Mouse (Mus musculus) heart, adult 18-20 months (tissue): Measurements from ENCODE around the gene Ttll11. TPM values are rescaled to one million over a fixed set of nuclear protein-coding genes. Genes with fewer than 3 reads are reported as not detected.
A peak's percentile ranks its signal among the peaks of the same experiment; 100 is the strongest.

Experiments
- DNase-seq, 2 experiments: peaks; one replicate each; pipeline ENCODE4 v3.0.0; 2021 to 2022; ENCODE audit warnings: mixed read lengths in 1 of 2
- total RNA-seq, 2 experiments: library from RNA; stranded (reverse); gene quantifications; 2 replicates each; pipeline ENCODE4 v1.2.3; 2021

Gene Ttll11
- total RNA-seq, 2 experiments from 2014 or later = 1.1 to 1.9 TPM

GRCm38 (mm10) chr2:35899712-35900111 is 80.0 kb downstream of the Ttll11 start:
- DNase-seq = no peak

DNA sequence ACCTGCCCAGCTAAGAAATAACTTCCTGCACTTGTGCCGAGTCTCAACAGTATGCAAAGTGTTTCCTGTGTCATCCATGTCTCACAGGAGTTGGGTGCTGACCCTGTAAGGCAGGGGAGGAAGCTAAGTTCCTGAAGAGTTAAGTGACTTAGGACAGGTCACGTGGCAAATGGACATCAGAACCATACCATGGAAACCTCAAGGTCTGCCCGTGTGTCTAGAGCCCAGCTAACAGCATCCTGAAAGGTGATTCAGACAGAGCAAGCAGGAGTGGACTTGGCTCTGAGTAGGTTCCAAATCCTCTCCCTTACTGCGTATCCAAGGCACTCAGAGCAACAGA is 80.6 kb downstream of the Ttll11 start:
- no peak for DNase-seq

DNA sequence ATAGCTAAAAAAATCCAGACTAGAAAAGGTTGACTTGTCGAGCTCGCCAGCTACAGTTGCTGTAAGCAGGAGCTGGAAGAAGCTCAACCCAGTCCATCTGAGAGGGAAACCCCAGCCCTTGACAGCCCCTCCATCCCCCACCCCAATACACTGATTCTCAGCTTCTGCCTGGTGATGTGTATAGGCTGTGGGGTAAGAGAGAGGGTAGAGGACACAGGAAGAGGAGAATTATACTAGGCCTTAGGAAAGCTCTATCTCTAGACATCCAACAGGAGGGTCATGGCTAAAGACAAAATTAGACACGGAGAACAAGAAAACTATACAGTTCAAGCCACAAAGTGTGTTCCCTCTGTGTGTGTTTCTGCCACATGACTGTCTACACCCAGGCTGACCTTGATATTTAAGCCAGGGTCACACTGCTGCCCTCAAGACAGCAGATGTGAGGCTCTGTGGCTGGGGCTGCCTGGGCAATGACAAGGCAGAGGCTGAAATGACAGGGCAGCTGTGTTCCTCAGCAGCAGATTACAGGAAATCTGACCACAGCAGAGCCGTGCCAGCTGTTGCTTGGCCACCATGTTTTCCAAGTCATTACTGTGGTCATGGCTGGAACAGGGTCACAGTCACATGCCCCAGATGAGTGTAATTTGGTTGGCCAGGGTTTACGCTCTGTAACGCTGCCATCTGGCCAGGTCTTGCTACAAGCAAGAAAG is 81.1 kb downstream of the Ttll11 start:
- DNase-seq = peak; percentile 63 to 80

- no peak for DNase-seq
These were observed 82.6 kb downstream of the Ttll11 start for GRCm38 (mm10) chr2:35897125-35897524.

- DNase-seq = no peak
These were observed 85.2 kb downstream of the Ttll11 start for GRCm38 (mm10) chr2:35894512-35894911.

DNA sequence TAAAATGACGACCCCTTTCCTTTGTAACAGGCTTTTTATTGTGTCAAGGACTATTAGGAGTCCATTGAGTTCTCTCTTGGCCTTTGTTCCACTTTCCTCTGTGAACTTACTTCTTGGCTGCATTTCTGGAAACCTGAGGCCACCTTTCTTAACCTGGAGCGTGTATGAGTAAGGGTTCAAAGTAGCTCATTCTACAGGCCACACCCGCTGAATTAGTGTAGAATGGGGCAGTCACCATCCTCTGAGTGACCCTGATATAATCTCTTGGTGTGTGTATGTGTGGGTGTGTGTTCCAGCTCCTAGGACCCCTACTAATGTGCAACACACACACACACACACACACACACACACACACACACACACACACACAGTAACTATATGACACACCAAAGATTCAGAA is 89.1 kb downstream of the Ttll11 start:
- no peak for DNase-seq

- no peak for DNase-seq
These were observed 89.9 kb downstream of the Ttll11 start for GRCm38 (mm10) chr2:35889776-35890175.

DNA sequence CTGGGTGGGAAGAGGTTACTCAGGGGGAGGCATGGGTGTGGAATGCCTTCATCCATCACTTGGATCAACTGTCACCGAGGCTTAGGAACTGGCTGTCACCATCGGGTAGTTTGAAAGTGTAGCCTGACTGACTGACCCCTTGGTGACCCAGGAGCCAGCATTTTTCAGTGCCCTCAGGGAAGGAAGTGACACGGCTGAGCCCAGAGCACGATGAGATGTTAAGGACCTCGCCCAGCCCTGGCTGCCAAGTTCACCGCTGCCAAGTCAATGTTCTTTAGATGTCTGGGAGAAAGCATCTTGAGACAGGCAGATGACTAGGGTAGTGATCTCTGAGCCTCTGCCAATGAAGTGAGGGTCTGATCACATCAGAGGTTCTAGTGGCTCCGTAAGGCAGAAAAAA is 95.4 kb downstream of the Ttll11 start:
- DNase-seq = peak in 1 of 2 experiments; percentile 23

DNA sequence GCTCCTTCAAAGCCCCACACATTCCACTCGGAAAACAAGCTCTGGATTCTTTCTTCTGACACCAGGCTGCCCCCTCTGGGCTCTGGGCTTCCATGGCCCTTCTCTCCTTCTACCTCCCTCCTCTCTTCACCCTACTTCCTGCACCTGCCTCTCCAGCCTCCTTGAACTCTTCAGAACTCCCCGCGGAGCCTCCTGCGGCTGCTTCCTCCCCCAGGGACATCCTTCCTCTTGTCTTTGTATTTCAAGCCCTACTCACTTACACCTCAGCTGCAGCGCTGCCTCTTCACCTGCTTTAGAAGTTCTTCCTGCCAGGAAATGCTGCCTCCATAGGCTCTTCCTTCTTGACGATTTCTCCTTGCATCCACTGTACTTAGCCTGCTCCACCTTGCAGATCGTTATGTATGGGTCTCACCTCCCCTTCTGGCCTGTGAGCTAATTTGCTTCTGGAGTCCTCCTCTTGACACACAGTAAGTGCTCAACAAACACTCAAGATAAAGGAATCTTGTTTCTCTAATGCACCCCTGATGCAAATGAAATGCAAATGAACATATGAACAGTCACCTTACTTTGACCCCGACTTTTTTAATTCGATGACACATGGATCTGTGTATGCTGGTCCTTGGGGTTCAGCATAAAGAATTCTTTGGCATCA is 97.3 kb downstream of the Ttll11 start:
- no peak for DNase-seq

DNA sequence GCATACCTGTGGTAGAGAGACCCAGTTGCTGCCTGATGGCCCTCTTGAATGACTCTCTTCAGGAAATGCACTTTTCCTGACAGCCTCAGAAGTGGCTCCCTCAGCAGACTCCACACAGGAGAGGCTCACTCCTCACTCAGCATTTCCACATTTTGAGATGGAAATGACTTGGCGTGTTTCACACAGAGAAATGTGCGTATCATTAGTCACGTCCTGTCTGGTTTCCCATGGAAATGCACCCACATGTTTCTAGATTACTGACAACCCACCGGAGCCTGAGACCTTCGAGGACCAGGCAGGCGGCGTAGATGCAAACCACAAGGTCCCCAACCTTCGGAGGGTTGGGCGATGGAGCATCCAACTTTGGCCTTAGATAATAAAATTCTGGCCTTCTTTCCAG is 97.8 kb downstream of the Ttll11 start:
- DNase-seq = peak in 1 of 2 experiments; percentile 17

DNA sequence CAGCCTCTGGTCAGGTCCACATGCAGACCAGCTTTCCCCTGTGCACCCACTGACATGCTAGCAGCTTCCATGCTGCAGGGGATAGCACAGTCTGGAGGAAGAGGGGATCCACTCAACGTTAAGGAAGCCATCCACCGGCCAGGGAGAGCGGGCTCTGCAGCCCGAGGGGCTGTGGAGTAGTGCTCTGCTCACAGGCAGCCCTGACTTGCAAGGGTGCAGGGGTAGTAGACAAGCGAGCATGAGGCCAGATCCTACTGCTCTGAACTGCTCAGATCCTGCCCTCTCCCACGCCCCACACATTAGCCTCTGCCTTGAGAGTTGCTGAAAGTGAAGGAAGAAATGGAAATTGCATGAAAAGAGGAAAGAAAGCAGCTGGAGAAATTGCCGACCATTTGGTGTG is 99.4 kb downstream of the Ttll11 start:
- DNase-seq = peak in 1 of 2 experiments; percentile 27

DNA sequence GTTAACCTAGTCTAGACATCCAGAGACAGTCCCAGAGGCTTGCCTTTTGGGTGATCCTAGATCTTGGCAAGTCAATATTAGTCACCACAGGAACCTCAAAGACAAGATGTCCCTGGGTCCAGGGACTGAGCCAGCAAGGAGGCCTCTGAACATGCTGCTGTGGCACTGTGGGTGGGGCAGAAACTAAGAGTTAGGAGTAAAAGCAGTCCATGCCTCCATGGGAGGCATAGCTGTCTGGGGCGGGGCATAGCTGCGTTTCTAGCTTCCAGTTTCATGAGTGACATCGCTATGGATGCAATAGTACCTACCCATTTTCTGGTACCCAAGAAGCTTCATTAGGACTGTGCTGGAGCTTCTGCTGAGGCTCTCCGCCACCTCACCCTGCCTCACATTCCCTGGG is 99.8 kb downstream of the Ttll11 start:
- DNase-seq = no peak

DNA sequence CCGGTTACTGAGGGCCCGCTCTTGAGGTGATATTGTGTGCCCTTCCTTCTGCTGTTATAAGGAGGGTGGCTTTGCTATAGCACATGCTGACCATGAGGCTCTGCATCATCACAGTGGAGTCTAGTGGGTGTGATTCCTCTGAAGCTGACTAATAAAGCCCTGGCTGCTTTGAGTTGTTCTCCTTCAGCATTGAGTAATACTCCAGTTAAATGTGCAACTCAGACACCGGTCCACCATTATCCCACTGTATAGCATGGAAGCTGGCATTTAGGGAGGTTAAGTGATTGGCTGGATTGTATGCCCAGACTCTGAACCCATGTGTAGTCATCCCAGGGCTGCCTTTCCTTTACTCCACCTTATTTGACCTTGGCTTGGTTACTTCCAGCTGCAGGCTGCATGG is 101.2 kb downstream of the Ttll11 start:
- DNase-seq = no peak

DNA sequence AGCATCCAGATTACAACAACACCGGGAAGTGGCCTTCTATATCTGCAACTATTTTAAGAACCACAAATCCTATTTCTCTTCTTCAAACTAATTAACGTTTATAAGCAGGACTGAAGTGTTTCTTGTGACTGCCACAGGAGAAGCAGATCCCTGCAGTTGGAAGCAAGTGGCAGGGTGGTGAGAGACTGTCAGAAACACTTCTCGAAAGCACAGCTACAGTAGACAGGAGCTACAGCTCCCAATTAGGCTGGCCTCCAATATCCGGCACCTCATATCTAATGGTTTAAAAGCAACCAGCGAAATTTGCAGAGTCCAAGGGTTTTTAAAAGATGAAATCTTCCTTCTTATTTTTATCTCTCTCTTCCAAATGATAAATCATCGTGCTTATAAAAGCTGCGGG is 104.1 kb downstream of the Ttll11 start:
- DNase-seq = no peak

DNA sequence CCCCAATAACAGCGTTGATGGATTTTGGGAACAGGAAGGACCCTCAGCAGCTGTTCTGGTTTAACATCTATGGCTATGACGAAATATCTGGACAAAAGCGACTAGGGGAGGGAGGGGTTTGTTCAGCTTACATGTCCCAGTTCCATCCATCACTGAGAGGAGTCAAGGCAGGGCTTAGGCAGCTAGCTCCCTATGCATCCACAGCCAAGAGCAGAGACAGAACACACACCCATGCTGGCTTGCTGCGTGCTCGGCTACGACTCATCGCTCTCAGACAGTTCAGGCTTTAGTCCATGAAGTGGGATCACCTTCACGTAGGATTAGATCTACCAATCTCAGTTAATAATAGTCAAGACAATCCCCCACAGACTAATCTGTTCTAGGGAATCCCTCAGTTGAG is 105.3 kb downstream of the Ttll11 start:
- no peak for DNase-seq

DNA sequence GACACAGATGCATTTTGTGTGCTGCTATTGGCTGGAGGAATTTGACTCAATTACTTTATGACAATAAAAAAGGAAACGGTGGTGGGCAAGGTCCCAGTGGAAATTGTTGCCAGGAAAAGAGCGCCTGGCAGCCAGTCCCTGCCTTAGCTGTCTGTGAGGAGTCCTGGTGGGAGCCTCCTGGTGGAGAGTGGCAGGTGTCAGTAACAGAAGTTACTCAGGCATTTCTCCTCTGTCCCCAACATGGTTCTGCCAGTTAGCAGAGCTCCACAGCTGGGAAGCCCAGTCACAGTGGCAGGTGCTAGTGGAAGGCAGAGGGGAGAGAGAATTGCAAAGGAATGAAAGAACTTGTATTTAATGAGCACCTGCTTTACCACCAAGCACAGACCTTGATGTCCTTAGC is 110.5 kb downstream of the Ttll11 start:
- no peak for DNase-seq

DNA sequence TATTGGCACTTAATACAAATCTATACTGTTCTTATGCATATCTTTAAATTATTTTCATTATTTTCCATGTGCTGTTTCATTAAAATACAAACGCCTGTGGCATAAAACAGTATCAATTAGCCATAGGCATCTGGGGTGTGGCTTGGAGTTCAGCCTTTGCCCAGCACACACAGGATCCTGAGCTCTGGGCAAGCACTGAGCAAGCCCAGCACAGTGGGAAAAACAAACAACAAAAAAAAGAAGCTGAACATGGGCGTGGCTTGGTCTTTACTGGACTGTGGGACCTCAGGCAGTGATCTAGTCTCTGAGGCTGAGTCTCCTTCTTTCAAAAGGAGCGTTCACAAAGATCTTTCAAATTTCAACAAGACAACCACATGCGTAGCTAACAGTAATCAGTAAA is 116.4 kb downstream of the Ttll11 start:
- DNase-seq = no peak

GRCm38 (mm10) chr2:35861185-35861584 is 118.5 kb downstream of the Ttll11 start:
- DNase-seq = no peak

- DNase-seq = no peak
These were observed 119.3 kb downstream of the Ttll11 start for GRCm38 (mm10) chr2:35860394-35860744.

DNA sequence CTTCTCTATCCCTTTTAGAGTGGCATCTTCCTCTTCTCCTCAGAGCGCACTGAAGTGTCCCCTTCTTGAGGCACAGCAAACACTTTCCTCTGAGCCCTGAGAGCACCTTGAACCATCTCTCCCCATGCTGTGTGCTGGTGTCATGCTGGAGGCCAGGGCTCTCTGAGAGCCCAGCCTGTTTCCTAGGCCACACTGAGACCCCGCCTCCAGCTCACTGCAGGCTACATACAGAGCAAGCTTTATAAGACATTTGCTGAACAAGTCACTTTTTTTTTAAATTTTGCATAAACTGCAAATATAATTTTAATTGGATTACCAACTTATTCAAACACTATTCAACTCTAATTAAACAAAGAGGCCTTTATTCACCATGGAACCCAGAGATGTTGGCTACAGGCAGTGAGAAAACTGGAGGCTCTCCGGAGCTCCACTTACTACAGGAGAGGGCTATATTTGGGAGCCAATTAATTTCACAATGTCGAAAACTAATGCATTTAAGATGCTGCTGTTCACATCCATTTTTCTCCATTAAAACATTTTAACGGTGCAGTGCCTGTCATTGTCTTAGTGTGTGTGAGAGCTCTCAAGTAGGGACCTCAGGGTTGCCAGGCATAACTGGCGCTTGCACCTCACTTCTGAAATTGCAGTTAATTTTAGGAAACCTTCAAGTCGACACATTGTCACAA is 119.9 kb downstream of the Ttll11 start:
- no peak for DNase-seq

DNA sequence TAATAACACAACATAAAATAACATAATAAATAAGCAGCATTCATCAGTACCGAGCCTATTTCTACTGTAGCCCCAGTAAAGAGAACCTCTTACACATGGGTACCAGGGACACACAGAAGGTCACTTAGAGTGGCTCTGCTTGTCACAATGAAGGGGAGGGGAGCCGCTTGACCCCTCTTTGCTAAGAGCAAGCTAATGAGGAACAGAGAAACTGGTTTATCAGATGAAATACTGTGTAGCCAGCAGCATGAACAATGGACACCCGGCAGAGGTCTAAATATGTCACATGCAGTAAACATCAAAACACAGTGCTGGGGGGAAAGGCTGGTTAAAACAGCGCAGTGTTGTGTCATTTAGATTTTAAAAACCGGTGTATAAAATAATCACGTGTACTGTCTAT is 121.4 kb downstream of the Ttll11 start:
- DNase-seq = no peak

DNA sequence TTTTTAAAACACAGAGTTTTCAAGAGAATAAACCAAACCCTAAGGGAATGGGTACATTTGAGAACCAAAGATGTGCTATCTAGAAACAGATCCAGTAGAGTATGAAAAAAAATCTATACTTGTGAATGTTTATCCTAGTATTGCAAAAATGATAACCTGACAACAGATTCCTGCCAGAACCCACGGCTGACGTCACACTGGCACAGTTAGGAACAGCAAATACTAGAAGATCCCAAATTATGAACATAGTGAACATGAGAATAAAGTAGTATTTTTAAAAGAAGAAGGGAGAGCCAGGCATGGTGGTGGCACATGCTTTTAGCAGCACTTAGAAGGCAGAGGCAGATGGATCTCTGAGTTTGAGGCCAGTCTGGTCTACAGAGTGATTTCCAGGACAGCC is 122.8 kb downstream of the Ttll11 start:
- no peak for DNase-seq

DNA sequence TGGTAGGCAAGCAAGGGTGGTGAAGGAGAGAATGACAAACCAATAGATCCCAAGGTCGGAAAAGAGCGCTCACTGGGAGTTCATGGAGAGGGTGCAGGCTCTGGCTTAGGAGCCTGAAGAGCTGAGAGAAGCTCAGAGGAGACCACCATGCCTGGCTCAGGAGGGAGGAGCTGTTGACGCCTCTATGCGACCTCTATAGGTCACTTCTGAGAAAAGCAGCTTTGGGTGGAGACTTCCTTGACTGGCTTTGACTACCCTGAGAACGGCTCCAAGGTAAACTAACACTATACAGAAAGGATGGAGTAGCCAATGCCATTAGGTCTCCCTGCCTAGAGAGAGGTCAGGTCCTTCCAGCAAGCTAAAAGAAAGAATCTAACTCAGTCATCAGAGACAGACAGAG is 124.8 kb downstream of the Ttll11 start:
- no peak for DNase-seq

DNA sequence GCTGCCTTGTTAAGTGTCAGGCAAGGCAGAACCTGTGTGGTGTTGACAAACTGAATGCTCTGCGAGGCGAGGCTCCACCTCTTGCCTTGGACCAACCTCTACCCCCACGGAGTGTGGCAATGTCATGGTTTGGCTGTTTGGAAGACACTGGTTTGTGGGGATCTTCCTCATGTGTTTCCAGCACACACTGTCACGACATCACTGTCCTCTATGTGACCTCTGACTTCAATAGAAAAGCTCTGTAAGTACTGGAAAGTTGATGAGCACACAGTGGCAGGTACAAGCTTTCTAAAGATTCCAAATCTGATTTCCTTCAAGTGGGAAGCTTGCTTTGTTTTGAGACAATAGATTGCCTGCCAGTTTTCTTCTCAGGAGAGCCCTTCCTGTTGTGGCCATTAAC is 126.7 kb downstream of the Ttll11 start:
- DNase-seq = no peak
